Mouse (Mus musculus): ENCODE results near the gene Gm28035.
A peak's percentile ranks its signal among the peaks of the same experiment; 100 is the strongest.

The Gm28035 gene

GRCm38 (mm10) chr2:30240267-30240666 is at the start of gene Gm28035:
Gm28035 (plus strand) TSS chr2:30240567.
- no peak for DNase-seq (ENCODE audit: low spot score)

- no peak for DNase-seq (ENCODE audit: low spot score)
These were observed 48.4 kb upstream of the Gm28035 start for GRCm38 (mm10) chr2:30191790-30192580.

GRCm38 (mm10) chr2:30194656-30195055 is 45.7 kb upstream of the Gm28035 start:
- no peak for DNase-seq (ENCODE audit: low spot score)

- DNase-seq (ENCODE audit: low spot score) = no peak
These were observed 42.3 kb upstream of the Gm28035 start for GRCm38 (mm10) chr2:30198021-30198420.

GRCm38 (mm10) chr2:30199984-30200383 is 40.4 kb upstream of the Gm28035 start:
- no peak for DNase-seq (ENCODE audit: low spot score)

- DNase-seq (ENCODE audit: low spot score) = no peak
These were observed 39.9 kb upstream of the Gm28035 start for GRCm38 (mm10) chr2:30200388-30200925.

- DNase-seq (ENCODE audit: low spot score) = no peak
These were observed 36.9 kb upstream of the Gm28035 start for GRCm38 (mm10) chr2:30203439-30203838.

- DNase-seq (ENCODE audit: low spot score) = no peak
These were observed 35.1 kb upstream of the Gm28035 start for GRCm38 (mm10) chr2:30205255-30205628.

GRCm38 (mm10) chr2:30205629-30206357 is 34.6 kb upstream of the Gm28035 start, which contains the start of gene Kyat1:
Kyat1 (minus strand) TSS chr2:30205847.
- peak; percentile 89 for DNase-seq (ENCODE audit: low spot score)

- DNase-seq (ENCODE audit: low spot score) = no peak
These were observed 33.0 kb upstream of the Gm28035 start for GRCm38 (mm10) chr2:30207401-30207800.

GRCm38 (mm10) chr2:30207886-30208285 is 32.5 kb upstream of the Gm28035 start:
- DNase-seq (ENCODE audit: low spot score) = no peak

GRCm38 (mm10) chr2:30211408-30212168 is 28.8 kb upstream of the Gm28035 start:
- DNase-seq (ENCODE audit: low spot score) = no peak

- no peak for DNase-seq (ENCODE audit: low spot score)
These were observed 28.2 kb upstream of the Gm28035 start for GRCm38 (mm10) chr2:30212169-30212545.

- no peak for DNase-seq (ENCODE audit: low spot score)
These were observed 27.4 kb upstream of the Gm28035 start for GRCm38 (mm10) chr2:30212951-30213350.

- no peak for DNase-seq (ENCODE audit: low spot score)
These were observed 25.6 kb upstream of the Gm28035 start for GRCm38 (mm10) chr2:30214745-30215144.

- no peak for DNase-seq (ENCODE audit: low spot score)
These were observed 24.9 kb upstream of the Gm28035 start for GRCm38 (mm10) chr2:30215493-30215892.

- no peak for DNase-seq (ENCODE audit: low spot score)
These were observed 24.1 kb upstream of the Gm28035 start for GRCm38 (mm10) chr2:30216293-30216692.

GRCm38 (mm10) chr2:30235593-30235992 is 4.8 kb upstream of the Gm28035 start:
- no peak for DNase-seq (ENCODE audit: low spot score)

- no peak for DNase-seq (ENCODE audit: low spot score)
These were observed 3.8 kb upstream of the Gm28035 start for GRCm38 (mm10) chr2:30236426-30237198.

- peak; percentile 100 for DNase-seq (ENCODE audit: low spot score)
These were observed 3.0 kb upstream of the Gm28035 start, which contains the start of gene Lrrc8a for GRCm38 (mm10) chr2:30237199-30237880. Lrrc8a (plus strand) TSS chr2:30237715.

- peak; percentile 64 for DNase-seq (ENCODE audit: low spot score)
These were observed 2.5 kb upstream of the Gm28035 start for GRCm38 (mm10) chr2:30237881-30238280.

Measured in urinary bladder, postnatal 25 days (tissue).